Mouse (Mus musculus): ENCODE results near the gene Pttg1ip. TPM values are rescaled to one million over a fixed set of nuclear protein-coding genes. Genes with fewer than 3 reads are reported as not detected.

Pttg1ip gene
- total RNA-seq, 2 experiments from 2014 or later = 23.0 to 33.6 TPM

DNA sequence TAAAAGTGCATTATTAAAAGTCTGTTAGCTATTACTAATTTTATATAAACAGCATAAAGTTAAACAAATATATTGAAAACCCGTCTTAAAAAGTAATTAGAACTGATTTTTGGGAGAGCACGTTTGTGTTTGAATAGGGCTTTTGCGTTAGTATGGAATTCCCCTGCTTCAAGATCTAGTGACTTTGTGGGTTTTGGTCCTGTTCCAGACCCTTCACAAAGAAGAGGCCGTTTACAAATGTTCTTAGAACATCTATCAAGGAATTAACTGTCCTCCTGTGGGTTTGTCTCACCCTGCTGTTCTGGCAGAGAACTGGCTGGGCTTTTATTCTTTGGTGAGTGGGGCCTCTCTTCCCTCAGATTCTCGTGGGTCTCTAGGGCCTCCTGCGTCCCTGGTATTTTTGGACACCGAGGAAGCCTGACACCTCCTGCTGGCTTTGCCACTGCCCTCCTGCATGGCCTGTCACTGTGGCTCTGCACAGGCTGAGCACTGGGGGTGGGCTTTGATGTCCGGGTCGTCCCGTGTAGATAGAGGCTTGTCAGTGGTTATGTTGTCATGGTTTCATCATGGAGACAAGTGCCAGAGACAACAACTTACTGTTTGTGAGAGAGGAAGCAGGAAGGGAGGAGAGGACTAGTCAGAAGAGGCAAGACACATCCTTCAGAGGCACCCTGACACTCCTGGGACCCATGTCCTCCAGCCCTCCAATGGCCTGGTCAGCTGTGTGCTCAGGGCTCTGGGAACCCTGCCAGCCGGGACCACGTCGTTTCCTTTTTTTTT, 53.1 kb downstream of the Pttg1ip start:
- DNase-seq (ENCODE audit: low spot score) = no peak

DNA sequence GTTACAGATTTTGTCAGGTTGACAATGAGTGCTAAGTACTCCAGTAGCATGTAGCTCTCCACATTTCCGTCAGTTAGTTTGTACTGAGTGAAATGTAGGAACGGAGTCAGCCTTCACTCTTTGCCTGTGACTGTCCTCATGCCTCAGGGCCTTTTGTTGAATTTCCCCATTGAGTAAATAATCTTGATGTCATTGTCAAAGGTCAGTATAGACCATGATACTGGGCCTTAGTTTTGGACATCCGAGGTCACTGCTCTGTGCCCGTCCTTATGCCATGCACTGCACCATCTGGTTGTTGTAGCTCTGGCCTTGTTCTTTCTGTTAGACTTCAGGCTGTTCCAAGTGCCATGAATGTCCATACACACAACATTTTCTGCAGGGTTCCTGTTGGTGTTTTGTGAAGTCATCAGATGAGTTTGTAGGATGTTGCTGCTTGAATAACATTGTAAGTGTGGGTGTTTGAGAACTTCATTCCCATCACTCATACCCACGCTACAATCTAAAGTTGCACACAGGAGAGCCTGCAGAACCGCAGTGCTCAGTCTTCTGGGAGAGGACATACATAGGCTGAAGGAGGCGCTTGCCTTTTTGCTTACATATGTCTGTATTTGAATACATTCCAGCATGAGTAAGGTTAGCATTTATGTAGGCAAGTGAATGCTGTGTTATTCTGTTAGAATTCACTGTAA, 54.9 kb downstream of the Pttg1ip start:
- DNase-seq (ENCODE audit: low spot score) = no peak

DNA sequence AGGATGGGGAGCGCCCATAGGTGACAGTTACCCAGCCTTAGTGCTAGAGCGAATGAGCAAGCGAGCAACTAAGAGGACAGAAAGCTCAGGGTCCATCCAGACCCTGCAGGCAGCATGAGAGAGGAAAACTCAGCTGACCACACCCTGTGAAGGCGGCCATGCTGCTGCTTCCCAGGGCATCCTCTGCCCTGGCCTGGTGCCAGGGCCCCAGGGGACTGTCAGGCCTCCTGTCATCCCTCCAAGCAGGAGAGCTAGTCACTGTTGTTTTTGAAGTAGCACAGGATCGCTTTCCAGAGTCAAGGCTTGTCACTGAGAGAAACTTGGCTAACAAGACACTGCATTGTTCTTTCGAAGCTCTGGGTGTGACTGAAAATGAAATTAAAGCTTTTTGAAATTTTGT, 57.4 kb downstream of the Pttg1ip start:
- DNase-seq (ENCODE audit: low spot score) = no peak

DNA sequence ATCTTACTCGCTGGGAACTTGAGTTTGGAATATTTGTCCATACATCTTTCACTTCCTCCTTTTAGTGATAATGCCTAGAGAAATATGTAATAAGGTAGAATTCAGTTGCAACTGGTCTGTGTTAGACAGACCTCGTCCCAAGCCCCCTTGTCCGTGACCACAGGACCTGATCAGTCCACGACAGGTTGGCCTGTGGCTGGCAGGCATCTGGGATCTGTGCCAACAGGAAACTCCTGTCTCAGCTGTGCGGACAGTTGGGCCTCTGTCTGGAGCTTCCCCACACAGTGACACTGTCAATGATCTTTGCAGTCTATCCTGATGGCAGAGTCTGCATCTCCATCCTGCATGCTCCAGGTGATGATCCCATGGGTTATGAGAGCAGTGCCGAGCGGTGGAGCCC, 61.6 kb downstream of the Pttg1ip start:
- no peak for DNase-seq (ENCODE audit: low spot score)

DNA sequence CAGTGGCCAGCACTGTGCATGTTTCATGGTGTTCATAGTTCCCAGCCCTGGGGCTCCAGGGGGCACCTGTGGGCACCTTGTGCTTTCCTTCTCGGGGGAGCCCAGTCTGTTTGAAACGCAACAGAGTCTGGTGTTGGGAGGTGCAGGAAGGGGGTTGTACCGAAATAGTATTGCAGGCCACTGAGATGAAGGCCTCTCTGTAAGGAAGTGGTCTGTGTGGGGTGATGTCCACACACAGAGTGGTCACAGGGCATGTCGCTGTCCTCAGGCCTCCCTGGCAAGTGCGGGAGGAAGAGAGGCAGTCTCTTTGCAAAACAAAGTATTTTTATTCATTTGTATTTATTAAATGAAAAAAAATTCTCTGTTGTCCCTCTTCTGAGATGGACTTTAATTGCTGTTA, 64.1 kb downstream of the Pttg1ip start:
- no peak for DNase-seq (ENCODE audit: low spot score)

DNA sequence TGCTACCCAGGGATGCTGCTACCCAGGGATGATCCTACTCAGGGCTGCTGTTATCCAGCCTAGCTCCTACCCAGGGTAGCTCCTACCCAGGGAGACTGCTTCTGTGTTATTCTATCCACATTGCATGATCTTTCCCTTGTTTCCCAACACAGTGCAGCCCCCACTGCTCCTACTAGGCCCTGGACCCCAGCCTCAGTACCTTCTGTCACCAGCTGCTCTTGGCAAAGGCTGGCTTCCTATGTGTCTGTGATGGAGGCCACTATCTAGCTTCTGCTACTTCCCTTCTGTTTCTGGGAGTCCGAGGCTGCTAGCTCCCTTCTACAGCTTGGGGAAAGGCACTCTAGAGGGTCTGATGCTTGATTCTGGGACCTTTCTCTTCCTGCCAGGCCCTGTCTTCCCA, 65.9 kb downstream of the Pttg1ip start:
- no peak for DNase-seq (ENCODE audit: low spot score)

DNA sequence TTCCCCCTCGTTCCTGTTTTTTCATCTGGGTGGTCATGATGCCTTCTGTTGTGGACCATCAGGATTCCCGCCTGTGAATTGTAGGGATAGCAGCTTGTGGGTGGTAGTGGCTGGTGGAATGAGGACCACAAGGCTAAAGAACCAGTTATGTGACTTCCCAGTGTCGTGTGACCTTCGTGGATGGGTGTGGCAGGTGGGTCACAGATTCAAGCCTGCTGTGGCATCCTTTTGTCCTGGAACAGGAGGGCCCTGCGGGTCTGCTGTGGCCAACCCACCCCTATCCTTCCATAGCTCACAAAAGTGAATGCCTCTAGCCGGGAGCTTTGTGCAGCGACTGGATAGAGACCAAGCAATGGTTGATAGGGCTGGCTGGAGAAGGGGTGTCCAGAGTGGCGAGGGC, 66.4 kb downstream of the Pttg1ip start:
- DNase-seq (ENCODE audit: low spot score) = no peak

Small RNA genes lying within 50 kb of the gene (microRNA-seq; reads per million reads assigned to microRNA genes)
- 72.3 reads per million, percentile 55 among the genes with 10 or more reads in this experiment for gene Mir1930

Other genes starting within 250 kb of the Pttg1ip start
- 1 to 10 TPM; 5.5 to 5.8 TPM for gene Adarb1, start 163.4 kb upstream of the Pttg1ip start, total RNA-seq (2021)
- gene Fam207a, start 65.9 kb upstream of the Pttg1ip start, total RNA-seq (2021) = 1 to 10 TPM; 6.9 to 8.7 TPM
- 1 to 10 TPM; 1.4 to 1.7 TPM for gene Itgb2, start 51.5 kb upstream of the Pttg1ip start, total RNA-seq (2021)
- gene Sumo3, start 24.4 kb downstream of the Pttg1ip start, total RNA-seq (2021) = 10 to 100 TPM; 44.5 to 47.4 TPM
- gene Gm49325, start 24.5 kb downstream of the Pttg1ip start, total RNA-seq (2021) = 10 to 100 TPM in 1 of 2 experiments, 1 to 10 TPM in 1; 8.6 to 11.4 TPM
- 100 to 1,000 TPM in 1 of 2 experiments, 10 to 100 TPM in 1; 96.1 to 101 TPM for gene Ube2g2, start 40.6 kb downstream of the Pttg1ip start, total RNA-seq (2021)
- not detected for gene Tspear, start 104.8 kb downstream of the Pttg1ip start, total RNA-seq (2021)
- gene Gm19402, start 109.0 kb downstream of the Pttg1ip start, total RNA-seq (2021) = not detected
- gene Gm9508, start 115.5 kb downstream of the Pttg1ip start, total RNA-seq (2021) = not detected
- gene Gm10272, start 124.9 kb downstream of the Pttg1ip start, total RNA-seq (2021) = not detected
- not detected for gene Gm10024, start 129.7 kb downstream of the Pttg1ip start, total RNA-seq (2021)
- gene Gm10142, start 134.1 kb downstream of the Pttg1ip start, total RNA-seq (2021) = not detected
- not detected for gene Krtap12-1, start 138.9 kb downstream of the Pttg1ip start, total RNA-seq (2021)
- not detected for gene Gm10100, start 144.8 kb downstream of the Pttg1ip start, total RNA-seq (2021)
- not detected for gene Gm18596, start 160.9 kb downstream of the Pttg1ip start, total RNA-seq (2021)
- gene Gm9736, start 169.6 kb downstream of the Pttg1ip start, total RNA-seq (2021) = not detected
- gene Gm3233, start 178.0 kb downstream of the Pttg1ip start, total RNA-seq (2021) = not detected
- gene Gm3238, start 189.6 kb downstream of the Pttg1ip start, total RNA-seq (2021) = not detected
- gene Gm7138, start 195.2 kb downstream of the Pttg1ip start, total RNA-seq (2021) = not detected
- gene Gm3250, start 200.8 kb downstream of the Pttg1ip start, total RNA-seq (2021) = not detected
- not detected for gene Gm7137, start 206.5 kb downstream of the Pttg1ip start, total RNA-seq (2021)
- gene Gm9639, start 213.4 kb downstream of the Pttg1ip start, total RNA-seq (2021) = not detected
- not detected for gene Gm19668, start 217.4 kb downstream of the Pttg1ip start, total RNA-seq (2021)
- gene Gm9507, start 230.1 kb downstream of the Pttg1ip start, total RNA-seq (2021) = not detected
- gene Gm2696, start 233.0 kb downstream of the Pttg1ip start, total RNA-seq (2021) = not detected
- gene Krtap10-4, start 245.4 kb downstream of the Pttg1ip start, total RNA-seq (2021) = not detected